ENCODE assay signal across 19 mouse cellular contexts in genomic region chr3:118676052-118676777, GRCm38 (mm10).
A peak's percentile ranks its signal among the peaks of the same experiment; 100 is the strongest.
DNase-seq lines count a peak whose midpoint lies in the region; ATAC-seq lines count a peak whose summit lies in the region.
"Had no signal": no experiment of that assay in that cellular context is flagged by ENCODE, and none has a peak within 500 bp of the region (broad histone marks: within the 10 kb centered on the region; RNA-seq: fewer than 3 reads in every experiment).

No protein-coding gene starts in this region.

- H3K27me3 ChIP-seq in hindbrain, embryonic 11.5 days (ENCODE audit: control insufficient read depth, insufficient read depth, low read length): no peaks in the 10 kb centered on the region
- H3K27me3 ChIP-seq in hindbrain, embryonic 14.5 days (ENCODE audit: control insufficient read depth, insufficient read depth, low read length): no peaks in the 10 kb centered on the region
- H3K27me3 ChIP-seq in midbrain, embryonic 14.5 days (ENCODE audit: control insufficient read depth, insufficient read depth, low read length): no peaks in the 10 kb centered on the region
- H3K27me3 ChIP-seq in midbrain, embryonic 16.5 days (ENCODE audit: control insufficient read depth, insufficient read depth, low read depth, low read length): no peaks in the 10 kb centered on the region
- peaks cover 4% of the 10 kb centered on the region; the same call in 1 of the 2 replicates for H3K27me3 ChIP-seq in forebrain, embryonic 12.5 days
- H3K27me3 ChIP-seq: kidney, embryonic 15.5 days; liver, embryonic 15.5 days had no signal

- H3K4me1 ChIP-seq in hindbrain, embryonic 11.5 days (replicated peaks; ENCODE audit: control insufficient read depth, insufficient read depth, low read length): no peaks in the 10 kb centered on the region
- H3K4me1 ChIP-seq in hindbrain, embryonic 14.5 days (replicated peaks; ENCODE audit: control insufficient read depth, insufficient read depth, low read length): peaks cover 19% of the 10 kb centered on the region
- peaks cover 7% of the 10 kb centered on the region; the same call in 1 of the 2 replicates for H3K4me1 ChIP-seq in midbrain, embryonic 14.5 days (ENCODE audit: control insufficient read depth, insufficient read depth, low read length)
- peaks cover 6% of the 10 kb centered on the region for H3K4me1 ChIP-seq in midbrain, embryonic 16.5 days (ENCODE audit: control insufficient read depth, insufficient read depth, low read length)
- H3K4me1 ChIP-seq in forebrain, embryonic 12.5 days: peaks cover 15% of the 10 kb centered on the region
- H3K4me1 ChIP-seq: kidney, embryonic 15.5 days; liver, embryonic 15.5 days had no signal

- ATAC-seq in hindbrain, embryonic 11.5 days (ENCODE audit: low FRiP score): peak; percentile 54
- no peak for ATAC-seq in hindbrain, embryonic 14.5 days (ENCODE audit: low FRiP score)
- no peak for ATAC-seq in midbrain, embryonic 14.5 days (ENCODE audit: low FRiP score, low TSS enrichment)
- no peak for ATAC-seq in midbrain, embryonic 16.5 days
- peak; percentile 57 for ATAC-seq in forebrain, embryonic 12.5 days (ENCODE audit: low FRiP score)
- ATAC-seq: activated CD4-positive, CD25-positive, alpha-beta regulatory T cell, adult 4 months; intestine, postnatal 0 days; lung, postnatal 0 days had no signal

- H3K4me2 ChIP-seq in hindbrain, embryonic 11.5 days (replicated peaks; ENCODE audit: low read depth, low read length): no peak overlapping the region
- H3K4me2 ChIP-seq in hindbrain, embryonic 14.5 days (replicated peaks): no peak overlapping the region
- no peak overlapping the region for H3K4me2 ChIP-seq in midbrain, embryonic 14.5 days (ENCODE audit: low read length)
- H3K4me2 ChIP-seq in midbrain, embryonic 16.5 days (ENCODE audit: low read length): no peak overlapping the region
- H3K4me2 ChIP-seq in forebrain, embryonic 12.5 days: no peak overlapping the region
- H3K4me2 ChIP-seq: kidney, embryonic 15.5 days; liver, embryonic 15.5 days had no signal

- H3K27ac ChIP-seq in hindbrain, embryonic 11.5 days (ENCODE audit: low read depth, low read length): no peak overlapping the region
- no peak overlapping the region; the same call in 1 of the 2 replicates for H3K27ac ChIP-seq in hindbrain, embryonic 14.5 days
- H3K27ac ChIP-seq in midbrain, embryonic 14.5 days (replicated peaks; ENCODE audit: low read depth, low read length): no peak overlapping the region
- H3K27ac ChIP-seq in midbrain, embryonic 16.5 days (ENCODE audit: low read length): no peak overlapping the region
- H3K27ac ChIP-seq in forebrain, embryonic 12.5 days: no peak overlapping the region
- H3K27ac ChIP-seq: kidney, embryonic 15.5 days; liver, embryonic 15.5 days; macrophage had no signal

- H3K4me3 ChIP-seq in hindbrain, embryonic 11.5 days (ENCODE audit: low read depth, low read length): no peak overlapping the region
- H3K4me3 ChIP-seq in hindbrain, embryonic 14.5 days (replicated peaks; ENCODE audit: low read length): no peak overlapping the region
- no peak overlapping the region for H3K4me3 ChIP-seq in midbrain, embryonic 14.5 days (replicated peaks; ENCODE audit: low read depth, low read length)
- no peak overlapping the region for H3K4me3 ChIP-seq in midbrain, embryonic 16.5 days (ENCODE audit: low read depth, low read length)
- H3K4me3 ChIP-seq in forebrain, embryonic 12.5 days (replicated peaks): no peak overlapping the region
- H3K4me3 ChIP-seq: kidney, embryonic 15.5 days; liver, embryonic 15.5 days had no signal

- H3K9me3 ChIP-seq in hindbrain, embryonic 11.5 days (ENCODE audit: control insufficient read depth, low read length): no peaks in the 10 kb centered on the region
- no peaks in the 10 kb centered on the region for H3K9me3 ChIP-seq in hindbrain, embryonic 14.5 days (ENCODE audit: control insufficient read depth, low read length)
- H3K9me3 ChIP-seq in midbrain, embryonic 14.5 days (ENCODE audit: control insufficient read depth, low read length): no peaks in the 10 kb centered on the region
- H3K9me3 ChIP-seq in midbrain, embryonic 16.5 days (replicated peaks; ENCODE audit: control insufficient read depth, low read length, poor library complexity, severe bottlenecking): no peaks in the 10 kb centered on the region
- no peaks in the 10 kb centered on the region for H3K9me3 ChIP-seq in forebrain, embryonic 12.5 days
- H3K9me3 ChIP-seq: kidney, embryonic 15.5 days; liver, embryonic 15.5 days had no signal

- no peak overlapping the region for H3K9ac ChIP-seq in hindbrain, embryonic 11.5 days (ENCODE audit: low read depth, low read length)
- no peak overlapping the region for H3K9ac ChIP-seq in hindbrain, embryonic 14.5 days
- no peak overlapping the region for H3K9ac ChIP-seq in midbrain, embryonic 14.5 days (replicated peaks; ENCODE audit: low read length)
- no peak overlapping the region for H3K9ac ChIP-seq in midbrain, embryonic 16.5 days (ENCODE audit: low read depth, low read length)
- H3K9ac ChIP-seq in forebrain, embryonic 12.5 days: no peak overlapping the region
- H3K9ac ChIP-seq: kidney, embryonic 15.5 days; liver, embryonic 15.5 days had no signal

- 56% methylated on average over 7 of the region's 7 CpGs for WGBS in hindbrain, embryonic 11.5 days
- WGBS in hindbrain, embryonic 14.5 days: 33% methylated on average over 7 of the region's 7 CpGs
- WGBS in midbrain, embryonic 14.5 days: 46% methylated on average over 7 of the region's 7 CpGs
- 52% methylated on average over 7 of the region's 7 CpGs for WGBS in midbrain, embryonic 16.5 days
- WGBS in forebrain, embryonic 12.5 days: 29% methylated on average over 7 of the region's 7 CpGs

- no peak for DNase-seq in hindbrain, embryonic 11.5 days (ENCODE audit: low spot score)
- no peak for DNase-seq in hindbrain, embryonic 14.5 days (ENCODE audit: low spot score)
- DNase-seq in midbrain, embryonic 14.5 days: peak; percentile 14
- peak; percentile 17 for DNase-seq in gonadal fat pad, adult 2 months (ENCODE audit: low read depth)
- DNase-seq in gastrocnemius, adult 8-10 months (ENCODE audit: low spot score in 2 of 2): no peak
- DNase-seq: adrenal gland, adult 8-10 months; cerebellum, adult 18-20 months; cerebellum, postnatal 25 days; gastrocnemius, postnatal 36 days; kidney, postnatal 36 days; liver had no signal

- no peaks in the 10 kb centered on the region for H3K36me3 ChIP-seq in hindbrain, embryonic 11.5 days (ENCODE audit: control insufficient read depth, insufficient read depth, low read length)
- H3K36me3 ChIP-seq in hindbrain, embryonic 14.5 days (replicated peaks; ENCODE audit: control insufficient read depth, insufficient read depth): no peaks in the 10 kb centered on the region
- H3K36me3 ChIP-seq in midbrain, embryonic 14.5 days (ENCODE audit: control insufficient read depth, insufficient read depth, low read length): no peaks in the 10 kb centered on the region
- no peaks in the 10 kb centered on the region for H3K36me3 ChIP-seq in midbrain, embryonic 16.5 days (ENCODE audit: control insufficient read depth, insufficient read depth, low read length)
- no peaks in the 10 kb centered on the region for H3K36me3 ChIP-seq in forebrain, embryonic 12.5 days (replicated peaks)
- H3K36me3 ChIP-seq: kidney, embryonic 15.5 days; liver, embryonic 15.5 days had no signal

Comparison
In these comparisons a context has a peak if more than half of its experiments do, and no peak if none do; other contexts are left out.
1. ATAC-seq: peak in hindbrain, embryonic 11.5 days (single experiment) and forebrain, embryonic 12.5 days (single experiment); none in hindbrain, embryonic 14.5 days (single experiment), midbrain, embryonic 14.5 days (single experiment) and midbrain, embryonic 16.5 days (single experiment).
2. DNase-seq: peak in midbrain, embryonic 14.5 days (single experiment) and gonadal fat pad, adult 2 months (single experiment); none in hindbrain, embryonic 11.5 days (single experiment), hindbrain, embryonic 14.5 days (single experiment) and gastrocnemius, adult 8-10 months (0 of 2).